Mouse (Mus musculus) neutrophil, adult 83 days (primary cell): ENCODE data around the gene Trim11. TPM values are rescaled to one million over a fixed set of nuclear protein-coding genes. Genes with fewer than 3 reads are reported as not detected.

Experiments used
- total RNA-seq, 2 experiments: library from RNA; stranded (reverse); gene quantifications; one replicate each; pipeline ENCODE4 v1.2.4; 2023

Trim11 gene
- 10 to 100 TPM; 59.7 to 67.0 TPM for total RNA-seq

GRCm38 (mm10) chr11:58978027-58978705 lies at the start of gene Trim11:
Gene Trim11 (plus strand): TSS chr11:58978093.

GRCm38 (mm10) chr11:58938322-58939087 lies 39.4 kb upstream of the Trim11 start, which contains the start of gene Rnf187:
Gene Rnf187 (minus strand): TSS chr11:58938916.

GRCm38 (mm10) chr11:58948542-58949479 lies 29.1 kb upstream of the Trim11 start, which contains the start of gene Hist3h2ba:
Gene Hist3h2ba (plus strand): TSS chr11:58948920.

GRCm38 (mm10) chr11:58954420-58955142 lies 23.3 kb upstream of the Trim11 start, which contains the start of the genes Hist3h2a and Trim17:
Gene Hist3h2a (plus strand): TSS chr11:58954685.
Gene Trim17 (plus strand): TSS chr11:58954685.

Other genes starting within 250 kb of the Trim11 start
- gene Olfr317, start 238.9 kb upstream of the Trim11 start, total RNA-seq = not detected
- gene Olfr316, start 225.4 kb upstream of the Trim11 start, total RNA-seq = not detected
- not detected for gene Olfr315, start 204.9 kb upstream of the Trim11 start, total RNA-seq
- not detected for gene Olfr314, start 195.1 kb upstream of the Trim11 start, total RNA-seq
- not detected for gene Fam183b, start 176.1 kb upstream of the Trim11 start, total RNA-seq
- not detected for gene Olfr313, start 163.1 kb upstream of the Trim11 start, total RNA-seq
- gene Olfr312, start 148.9 kb upstream of the Trim11 start, total RNA-seq = not detected
- not detected for gene Olfr311, start 138.8 kb upstream of the Trim11 start, total RNA-seq
- 1 to 10 TPM; 1.4 to 2.1 TPM for gene Gm12258, start 130.9 kb upstream of the Trim11 start, total RNA-seq
- gene 2810021J22Rik, start 110.9 kb upstream of the Trim11 start, total RNA-seq = 1 to 10 TPM; 2.7 to 4.3 TPM
- 1 to 10 TPM; 5.1 to 5.8 TPM for gene Zfp39, start 73.9 kb upstream of the Trim11 start, total RNA-seq
- 10 to 100 TPM; 11.5 to 17.4 TPM for gene Btnl10, start 60.2 kb upstream of the Trim11 start, total RNA-seq
- 10 to 100 TPM; 55.9 to 58.3 TPM for gene Rnf187, start 39.2 kb upstream of the Trim11 start, total RNA-seq
- 10 to 100 TPM; 30.3 to 38.9 TPM for gene Hist3h2ba, start 29.2 kb upstream of the Trim11 start, total RNA-seq
- 10 to 100 TPM; 68.3 to 79.0 TPM for gene Hist3h2a, start 23.4 kb upstream of the Trim11 start, total RNA-seq
- not detected for gene Trim17, start 23.4 kb upstream of the Trim11 start, total RNA-seq
- under 1 TPM; 0.04 to 0.35 TPM for gene Obscn, start 158.3 kb downstream of the Trim11 start, total RNA-seq
- gene Iba57, start 185.6 kb downstream of the Trim11 start, total RNA-seq = 1 to 10 TPM; 6.0 to 6.7 TPM
- not detected for gene Gjc2, start 205.1 kb downstream of the Trim11 start, total RNA-seq
- 10 to 100 TPM; 14.9 to 22.7 TPM for gene Guk1, start 214.1 kb downstream of the Trim11 start, total RNA-seq
- gene Mrpl55, start 224.4 kb downstream of the Trim11 start, total RNA-seq = 10 to 100 TPM; 10.7 to 14.2 TPM
- 10 to 100 TPM; 13.4 to 14.8 TPM for gene 2310033P09Rik, start 230.2 kb downstream of the Trim11 start, total RNA-seq